Mouse (Mus musculus): ENCODE measurements at regions not wholly inside any gene's neighbourhood (a gene's known extent, or its start where the extent isn't known, plus 50 kb on each side); places are given as distances from the start of the nearest gene placed in this dataset.

GRCm38 (mm10) chr2:137854494-137854893 is 401.9 kb upstream of the Btbd3 start:
- TF ChIP-seq POLR2A (IDR thresholded peaks at IDR 0.05; ENCODE audit: control insufficient read depth, low read depth, low read length) (no peak), CTCF (IDR thresholded peaks at IDR 0.05; ENCODE audit: control insufficient read depth, insufficient read depth, insufficient replicate concordance, low read depth, low read length) (no peak)
